Mouse (Mus musculus) neural tube, embryonic 11.5 days (tissue): ENCODE results near the gene Ywhag. TPM values are rescaled to one million over a fixed set of nuclear protein-coding genes. Genes with fewer than 3 reads are reported as not detected.

Source experiments
- ATAC-seq: fragments of 200-750 bp; cut with Nextera tagmentation; 2 replicates; pipeline ENCODE4 v1.8.0; 2017; ENCODE audit warnings: moderate number of reproducible peaks, mild to moderate bottlenecking, moderate TSS enrichment, moderate library complexity; ENCODE audit not compliant: insufficient read depth, low FRiP score, low TSS enrichment
- DNase-seq: peaks from one replicate; pipeline ENCODE4 v3.0.0-alpha.2; 2015; ENCODE audit warnings: low spot score
- H3K27ac ChIP-seq: fragments of 300-500 bp; sonication (generic); 2 replicates; pipeline ENCODE4 v1.5.1; 2014; ENCODE audit warnings: low read depth, mild to moderate bottlenecking, low read length
- H3K27me3 ChIP-seq: fragments of 300-500 bp; sonication (generic); 2 replicates; pipeline ENCODE4 v1.6.1; 2014; ENCODE audit warnings: mild to moderate bottlenecking, low read length, mixed read lengths; ENCODE audit not compliant: control insufficient read depth, insufficient read depth
- H3K36me3 ChIP-seq: fragments of 300-500 bp; sonication (generic); 2 replicates; pipeline ENCODE4 v1.6.1; 2014; ENCODE audit warnings: mild to moderate bottlenecking, low read length, moderate library complexity, mixed read lengths; ENCODE audit not compliant: control insufficient read depth, insufficient read depth
- H3K4me1 ChIP-seq: fragments of 300-500 bp; sonication (generic); 2 replicates; pipeline ENCODE4 v1.6.1; 2014; ENCODE audit warnings: low read length, mixed read lengths; ENCODE audit not compliant: control insufficient read depth, insufficient read depth
- H3K4me2 ChIP-seq: fragments of 300-500 bp; sonication (generic); 2 replicates; pipeline ENCODE4 v1.6.1; 2014; ENCODE audit warnings: low read depth, mild to moderate bottlenecking, moderate library complexity
- H3K4me3 ChIP-seq: fragments of 300-500 bp; sonication (generic); 2 replicates; pipeline ENCODE4 v1.5.1; 2014; ENCODE audit warnings: low read depth, low read length
- H3K9ac ChIP-seq: fragments of 300-500 bp; sonication (generic); 2 replicates; pipeline ENCODE4 v1.6.1; 2014; ENCODE audit warnings: mild to moderate bottlenecking, low read length
- H3K9me3 ChIP-seq: fragments of 300-500 bp; sonication (generic); 2 replicates; pipeline ENCODE4 v1.6.1; 2016; ENCODE audit warnings: low read length; ENCODE audit not compliant: control insufficient read depth
- WGBS: fragments of 180-500 bp; shearing (Covaris S2); extraction: QIAGEN DNeasy Blood & Tissue Kit; methylation state at CpG from one replicate; pipeline ENCODE4 v1.1.7; 2014; 5-methylcytosine and 5-hydroxymethylcytosine counted together
- polyA plus RNA-seq: library from polyadenylated mRNA; unstranded; fragments of >200 nt; fragmentation: Nextera tagmentation; extraction: Ambion mirVana; gene quantifications from 2 replicates; pipeline ENCODE4 v1.2.1, GENCODE M21; 2014

The Ywhag gene
- polyA plus RNA-seq, 1 experiment from 2014 or later = 196 TPM

DNA sequence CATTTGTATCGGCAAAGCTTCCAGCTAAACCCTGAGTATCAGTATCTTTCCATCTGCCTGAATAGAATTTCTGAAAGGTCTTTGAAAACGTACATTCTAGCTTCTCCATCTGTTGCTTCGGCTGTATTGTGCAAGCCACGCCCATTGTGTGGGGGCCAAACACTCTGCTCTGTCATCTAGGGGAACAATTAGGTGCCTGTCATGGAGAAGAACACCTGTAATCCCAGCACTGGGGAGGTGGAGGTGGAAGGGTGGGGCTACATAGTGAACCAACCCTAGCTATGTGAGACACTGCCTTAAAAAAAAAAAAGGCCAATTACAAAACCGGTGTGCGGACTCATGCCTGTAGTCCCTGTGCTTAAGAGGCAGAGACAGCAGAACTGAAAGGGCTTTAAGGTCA lies 8.3 kb upstream of the Ywhag start:
- no peak overlapping the region for H3K4me2 ChIP-seq
- no peaks in the 10 kb centered on the region for H3K9me3 ChIP-seq
- DNase-seq (no peak), ATAC-seq (no peak)
- H3K4me1 ChIP-seq = no peaks in the 10 kb centered on the region
- H3K4me3 ChIP-seq = no peak overlapping the region
- WGBS = 72% methylated on average over 6 of the region's 6 CpGs
- H3K27me3 ChIP-seq = no peaks in the 10 kb centered on the region
- H3K9ac ChIP-seq = no peak overlapping the region
- H3K27ac ChIP-seq = no peak overlapping the region
- no peaks in the 10 kb centered on the region for H3K36me3 ChIP-seq

DNA sequence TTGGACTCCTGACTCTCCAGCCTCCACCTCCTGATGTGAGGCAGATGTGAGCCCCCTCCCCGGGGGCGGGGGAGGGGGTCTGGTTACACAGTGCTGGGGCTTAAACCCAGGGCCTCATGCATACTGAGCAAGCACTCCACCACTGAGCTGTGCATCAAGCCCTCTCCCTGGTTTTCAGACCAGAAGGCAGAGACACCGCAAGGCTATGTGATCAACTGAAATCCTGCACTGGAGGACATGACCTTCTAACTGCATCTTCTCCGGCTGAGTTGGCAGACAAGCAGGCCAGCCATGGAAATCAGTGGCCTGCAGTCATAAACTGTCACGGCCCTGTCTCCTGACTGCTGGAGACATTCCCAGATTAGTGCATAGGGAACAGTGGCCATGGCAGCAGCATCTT lies 6.2 kb upstream of the Ywhag start:
- H3K27ac ChIP-seq = no peak overlapping the region
- no peak for ATAC-seq
- WGBS = 59% methylated on average over 5 of the region's 5 CpGs

DNA sequence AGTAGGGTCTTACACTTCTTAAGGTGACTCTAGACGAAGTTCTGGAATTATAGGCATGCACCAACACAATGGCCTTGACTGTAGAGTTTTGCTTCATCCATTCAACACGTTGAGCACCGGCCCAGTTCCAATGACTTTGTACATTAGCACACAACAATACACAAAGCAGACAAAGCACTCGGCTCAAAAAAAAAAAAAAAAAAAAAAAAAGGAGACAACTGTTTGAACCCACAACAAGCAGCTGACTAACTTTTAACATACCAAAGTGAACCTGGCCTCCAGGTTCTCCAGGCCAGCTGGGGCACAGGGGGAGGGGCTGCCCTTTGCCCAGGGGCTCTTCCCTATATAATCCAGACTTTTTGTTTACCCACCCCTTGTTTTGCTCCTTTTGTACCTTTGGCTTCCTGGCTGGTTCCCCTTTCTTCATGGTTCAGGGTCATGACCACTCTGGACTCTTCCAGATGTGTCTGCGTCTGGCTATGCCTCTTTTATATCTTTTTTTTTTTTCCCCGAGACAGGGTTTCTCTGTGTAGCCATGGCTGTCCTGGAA lies 1.3 kb upstream of the Ywhag start:
- Histone ChIP-seq H3K4me2 (no peak overlapping the region; the same call in 1 of the 2 replicates), H3K4me1 (peaks cover 5% of the 10 kb centered on the region; the same call in 1 of the 2 replicates), H3K4me3 (no peak overlapping the region), H3K36me3 (no peaks in the 10 kb centered on the region; the same call in 1 of the 2 replicates), H3K9ac (no peak overlapping the region), H3K27ac (no peak overlapping the region), H3K9me3 (no peaks in the 10 kb centered on the region), H3K27me3 (no peaks in the 10 kb centered on the region)
- WGBS = 75% methylated on average over 6 of the region's 6 CpGs
- ATAC-seq = no peak
- DNase-seq = no peak

More for the DNA sequence above, 6.2 kb upstream of the Ywhag start:
- H3K27me3 ChIP-seq = no peaks in the 10 kb centered on the region
- no peaks in the 10 kb centered on the region for H3K4me1 ChIP-seq
- no peaks in the 10 kb centered on the region for H3K9me3 ChIP-seq
- H3K4me3 ChIP-seq = no peak overlapping the region
- H3K9ac ChIP-seq = no peak overlapping the region
- no peaks in the 10 kb centered on the region for H3K36me3 ChIP-seq
- no peak for DNase-seq
- H3K4me2 ChIP-seq = no peak overlapping the region

DNA sequence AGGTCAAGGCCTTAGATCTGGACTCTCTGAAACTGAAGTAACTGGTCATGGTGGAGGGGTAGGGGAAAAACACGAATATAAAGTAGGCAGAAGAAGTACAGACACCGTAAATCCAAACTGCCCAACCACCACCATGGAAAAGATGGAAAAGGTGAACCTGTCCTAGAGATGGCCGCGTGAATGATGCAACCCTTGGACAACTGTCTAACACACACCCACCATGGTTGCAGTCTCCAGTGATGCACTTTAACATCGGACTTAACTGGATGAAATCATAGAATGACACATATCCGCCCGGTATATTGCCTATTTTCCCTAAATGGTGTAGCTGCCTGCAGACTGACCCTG lies 734 bp upstream of the Ywhag start:
- Histone ChIP-seq H3K4me1 (peaks cover 5% of the 10 kb centered on the region; the same call in 1 of the 2 replicates), H3K4me2 (peak overlapping the region; percentile 24; the same call in 1 of the 2 replicates), H3K27me3 (no peaks in the 10 kb centered on the region), H3K4me3 (peak overlapping the region; percentile 69; the same call in 1 of the 2 replicates), H3K27ac (peak overlapping the region; percentile 23; the same call in 1 of the 2 replicates), H3K9me3 (no peaks in the 10 kb centered on the region), H3K9ac (peak overlapping the region; percentile 44), H3K36me3 (peaks cover 4% of the 10 kb centered on the region)
- ATAC-seq (no peak; the same call in none of the 2 replicates), DNase-seq (no peak)
- 50% methylated on average over 7 of the region's 7 CpGs for WGBS

DNA sequence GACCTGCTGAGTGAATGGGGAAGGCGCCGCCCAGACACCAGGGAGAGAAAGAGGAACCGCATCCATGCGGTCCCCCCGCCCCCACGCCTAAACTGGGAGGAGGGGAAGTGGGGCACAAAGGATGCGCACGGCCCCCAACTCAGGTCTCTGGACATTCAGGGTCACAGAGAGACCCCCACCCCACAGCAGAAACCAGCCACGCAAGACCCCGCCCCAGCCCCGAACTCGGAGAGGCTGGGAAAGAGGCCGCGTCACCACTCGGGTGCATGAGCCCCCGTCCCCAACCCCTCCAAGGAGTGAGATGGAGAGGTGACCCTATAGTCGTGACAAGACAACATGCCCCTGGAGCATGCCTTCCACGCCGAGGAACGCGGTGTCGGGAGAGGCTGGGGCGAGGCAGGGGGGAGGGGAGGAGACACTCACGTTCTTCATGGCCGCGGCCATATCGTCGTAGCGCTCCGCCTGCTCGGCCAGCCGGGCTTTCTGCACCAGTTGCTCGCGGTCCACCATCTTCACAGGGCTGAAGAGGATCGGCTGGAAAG lies 445 bp downstream of the Ywhag start:
- Histone ChIP-seq H3K9me3 (no peaks in the 10 kb centered on the region), H3K27me3 (no peaks in the 10 kb centered on the region), H3K27ac (peak overlapping the region; percentile 84), H3K4me1 (peaks cover 5% of the 10 kb centered on the region; the same call in 1 of the 2 replicates), H3K9ac (peak overlapping the region; percentile 76), H3K4me3 (peak overlapping the region; percentile 69), H3K36me3 (peaks cover 8% of the 10 kb centered on the region), H3K4me2 (peak overlapping the region; percentile 46)
- WGBS = 0% methylated on average over 31 of the region's 35 CpGs
- DNase-seq = peak; percentile 76
- peak; percentile 67 for ATAC-seq

DNA sequence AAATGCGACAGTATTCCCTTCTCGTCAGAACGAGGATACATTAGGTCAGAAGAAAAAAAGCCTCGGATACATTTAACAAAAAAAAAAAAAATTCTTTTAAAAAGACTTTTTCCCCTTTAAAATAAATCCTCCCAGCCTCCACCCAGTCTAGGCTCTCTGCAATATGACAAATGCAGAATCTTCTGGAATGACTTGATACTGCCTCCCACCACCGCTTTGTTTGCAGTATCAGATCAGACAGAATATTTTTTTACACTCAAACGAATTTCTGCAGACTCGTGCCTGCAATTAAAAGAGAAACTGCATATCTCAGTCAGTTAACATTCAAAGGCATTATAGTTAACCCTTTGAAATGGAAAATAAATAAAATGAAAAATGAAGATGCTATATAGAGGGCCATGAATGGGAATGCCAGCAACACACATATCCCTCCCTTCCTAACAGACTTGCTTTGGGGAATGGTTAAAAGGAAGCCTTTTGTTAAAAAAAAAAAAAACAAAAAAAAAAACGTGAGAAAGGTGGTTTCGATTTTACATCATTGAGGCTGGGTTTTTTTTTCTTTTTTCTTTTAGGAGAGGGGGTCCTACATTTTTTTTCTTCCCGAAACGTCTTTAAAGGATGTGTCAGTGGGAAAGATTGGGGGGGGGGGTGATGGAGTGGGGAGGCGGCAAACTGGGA lies 1.1 kb downstream of the Ywhag start:
- no peak for ATAC-seq
- Histone ChIP-seq H3K36me3 (peaks cover 8% of the 10 kb centered on the region), H3K27me3 (no peaks in the 10 kb centered on the region), H3K9me3 (no peaks in the 10 kb centered on the region), H3K4me2 (peak overlapping the region; percentile 46), H3K27ac (peak overlapping the region; percentile 84), H3K9ac (peak overlapping the region; percentile 76), H3K4me1 (peaks cover 5% of the 10 kb centered on the region; the same call in 1 of the 2 replicates), H3K4me3 (peak overlapping the region; percentile 69)
- WGBS = 18% methylated on average over 12 of the region's 12 CpGs
- DNase-seq = no peak

DNA sequence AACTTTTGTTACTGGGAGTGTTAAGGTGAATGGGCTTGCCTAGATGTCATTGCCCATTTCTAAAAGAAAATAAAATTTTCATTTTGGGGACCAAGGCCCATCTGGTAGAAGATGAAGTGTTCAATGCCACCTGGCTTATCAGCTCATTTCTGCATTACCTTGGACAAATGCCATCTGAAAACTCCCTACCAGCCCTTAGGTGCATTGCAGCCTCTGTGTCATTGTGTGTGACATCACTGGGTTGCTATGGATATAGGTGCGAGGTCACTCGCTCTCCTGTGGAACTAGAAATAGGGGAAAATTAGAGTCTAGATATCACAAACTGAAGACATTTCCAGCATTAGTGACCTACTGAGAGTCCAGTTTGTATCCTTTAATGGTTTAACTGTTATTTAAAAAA lies 2.1 kb downstream of the Ywhag start:
- DNase-seq (no peak), ATAC-seq (no peak)
- 85% methylated on average over 2 of the region's 2 CpGs for WGBS
- H3K4me1 ChIP-seq = peaks cover 5% of the 10 kb centered on the region; the same call in 1 of the 2 replicates
- H3K36me3 ChIP-seq = peaks cover 10% of the 10 kb centered on the region
- no peak overlapping the region for H3K27ac ChIP-seq
- H3K9me3 ChIP-seq = no peaks in the 10 kb centered on the region
- peak overlapping the region; percentile 69; the same call in 1 of the 2 replicates for H3K4me3 ChIP-seq
- H3K4me2 ChIP-seq = peak overlapping the region; percentile 32
- H3K27me3 ChIP-seq = no peaks in the 10 kb centered on the region
- no peak overlapping the region for H3K9ac ChIP-seq

DNA sequence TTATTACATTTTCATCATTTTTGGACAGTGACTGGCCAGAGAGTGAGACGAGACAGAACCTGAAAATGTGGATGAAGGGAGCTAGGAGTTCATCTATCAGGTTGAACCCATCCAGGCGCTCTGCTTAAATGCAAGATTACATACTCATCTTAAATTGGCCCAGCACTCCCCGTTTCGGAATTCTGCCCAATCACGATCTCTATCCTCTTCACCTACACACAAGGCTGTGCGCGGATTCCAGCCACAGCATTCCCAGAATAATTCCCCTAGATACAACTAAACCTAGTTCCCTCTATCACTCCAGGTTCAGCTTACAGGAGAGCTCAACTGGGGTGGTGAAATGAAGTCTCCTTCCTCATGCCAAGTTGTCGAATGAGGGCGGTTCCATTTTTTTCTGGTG lies 2.9 kb downstream of the Ywhag start:
- no peak for ATAC-seq
- Histone ChIP-seq H3K36me3 (peaks cover 13% of the 10 kb centered on the region), H3K9me3 (no peaks in the 10 kb centered on the region), H3K27ac (no peak overlapping the region), H3K4me3 (no peak overlapping the region), H3K4me2 (no peak overlapping the region), H3K27me3 (no peaks in the 10 kb centered on the region), H3K9ac (no peak overlapping the region), H3K4me1 (peaks cover 5% of the 10 kb centered on the region; the same call in 1 of the 2 replicates)
- 93% methylated on average over 9 of the region's 9 CpGs for WGBS
- no peak for DNase-seq
